Mouse (Mus musculus): ENCODE results near the gene Gm30191. TPM values are rescaled to one million over a fixed set of nuclear protein-coding genes. Genes with fewer than 3 reads are reported as not detected.

Gene Gm30191
- polyA plus RNA-seq, 1 experiment from 2014 or later = not detected

Other genes with a start within 250 kb of the Gm30191 start
- 48.8 and 48.9 TPM in 2 replicates for gene Dhdds, start 246.0 kb upstream of the Gm30191 start, polyA plus RNA-seq (2014; fragmentation: Nextera tagmentation; extraction: Ambion mirVana)
- 0.09 and 0.28 TPM in 2 replicates for gene Lin28a, start 228.1 kb upstream of the Gm30191 start, polyA plus RNA-seq (2014; fragmentation: Nextera tagmentation; extraction: Ambion mirVana)
- gene Zfp683, start 193.1 kb upstream of the Gm30191 start, polyA plus RNA-seq (2014; fragmentation: Nextera tagmentation; extraction: Ambion mirVana) = not detected in 2 replicates
- 1.6 and 2.9 TPM in 2 replicates for gene Crybg2, start 186.1 kb upstream of the Gm30191 start, polyA plus RNA-seq (2014; fragmentation: Nextera tagmentation; extraction: Ambion mirVana)
- 2.1 and 4.7 TPM in 2 replicates for gene Cd52, start 151.9 kb upstream of the Gm30191 start, polyA plus RNA-seq (2014; fragmentation: Nextera tagmentation; extraction: Ambion mirVana)
- 21.7 and 26.9 TPM in 2 replicates for gene Ubxn11, start 144.4 kb upstream of the Gm30191 start, polyA plus RNA-seq (2014; fragmentation: Nextera tagmentation; extraction: Ambion mirVana)
- 395 and 405 TPM in 2 replicates for gene Sh3bgrl3, start 118.1 kb upstream of the Gm30191 start, polyA plus RNA-seq (2014; fragmentation: Nextera tagmentation; extraction: Ambion mirVana)
- gene Cep85, start 59.8 kb upstream of the Gm30191 start, polyA plus RNA-seq (2014; fragmentation: Nextera tagmentation; extraction: Ambion mirVana) = 14.8 and 18.2 TPM in 2 replicates
- gene Gm7534, start 43.9 kb upstream of the Gm30191 start, polyA plus RNA-seq (2014; fragmentation: Nextera tagmentation; extraction: Ambion mirVana) = not detected in 2 replicates
- gene Catsper4, start 19.6 kb upstream of the Gm30191 start, polyA plus RNA-seq (2014; fragmentation: Nextera tagmentation; extraction: Ambion mirVana) = not detected in 2 replicates
- 0.16 TPM in 1 of 2 replicates, not detected in the other for gene Cnksr1, start 8.5 kb upstream of the Gm30191 start, polyA plus RNA-seq (2014; fragmentation: Nextera tagmentation; extraction: Ambion mirVana)
- 0.44 TPM in 1 of 2 replicates, not detected in the other for gene E130218I03Rik, start 3.3 kb upstream of the Gm30191 start, polyA plus RNA-seq (2014; fragmentation: Nextera tagmentation; extraction: Ambion mirVana)
- gene Zfp593, start 1.3 kb upstream of the Gm30191 start, polyA plus RNA-seq (2014; fragmentation: Nextera tagmentation; extraction: Ambion mirVana) = 12.4 and 15.6 TPM in 2 replicates
- 13.4 and 15.4 TPM in 2 replicates for gene Grrp1, start 7.2 kb downstream of the Gm30191 start, polyA plus RNA-seq (2014; fragmentation: Nextera tagmentation; extraction: Ambion mirVana)
- gene Pdik1l, start 41.0 kb downstream of the Gm30191 start, polyA plus RNA-seq (2014; fragmentation: Nextera tagmentation; extraction: Ambion mirVana) = 38.5 and 43.9 TPM in 2 replicates
- gene Trim63, start 68.2 kb downstream of the Gm30191 start, polyA plus RNA-seq (2014; fragmentation: Nextera tagmentation; extraction: Ambion mirVana) = 0.39 and 0.50 TPM in 2 replicates
- gene Slc30a2, start 96.2 kb downstream of the Gm30191 start, polyA plus RNA-seq (2014; fragmentation: Nextera tagmentation; extraction: Ambion mirVana) = 0.10 and 0.16 TPM in 2 replicates
- 0.31 and 0.53 TPM in 2 replicates for gene Extl1, start 136.9 kb downstream of the Gm30191 start, polyA plus RNA-seq (2014; fragmentation: Nextera tagmentation; extraction: Ambion mirVana)
- 7.7 and 7.8 TPM in 2 replicates for gene Pafah2, start 149.4 kb downstream of the Gm30191 start, polyA plus RNA-seq (2014; fragmentation: Nextera tagmentation; extraction: Ambion mirVana)
- gene Stmn1, start 221.4 kb downstream of the Gm30191 start, polyA plus RNA-seq (2014; fragmentation: Nextera tagmentation; extraction: Ambion mirVana) = 5,364 and 5,581 TPM in 2 replicates
- gene Paqr7, start 249.8 kb downstream of the Gm30191 start, polyA plus RNA-seq (2014; fragmentation: Nextera tagmentation; extraction: Ambion mirVana) = 9.8 and 13.7 TPM in 2 replicates